Mouse (Mus musculus) C2C12 (cell line): ENCODE measurements around the gene Klhl8. TPM values are rescaled to one million over a fixed set of nuclear protein-coding genes. Genes with fewer than 3 reads are reported as not detected.

Experiments used
- H3K27me3 ChIP-seq: one replicate; pipeline ENCODE4 v1.6.1; 2011; ENCODE audit not compliant: control insufficient read depth, insufficient read depth, insufficient read length
- H3K36me3 ChIP-seq: one replicate; pipeline ENCODE4 v1.6.1; 2011; ENCODE audit not compliant: control insufficient read depth, insufficient read depth
- H3K4me3 ChIP-seq: one replicate; pipeline ENCODE4 v1.5.1; 2011; ENCODE audit warnings: mild to moderate bottlenecking, control low read depth; ENCODE audit not compliant: poor library complexity, insufficient read depth, severe bottlenecking
- H3K79me2 ChIP-seq: one replicate; pipeline ENCODE4 v1.6.1; 2011; ENCODE audit not compliant: control insufficient read depth, insufficient read depth
- H3K79me3 ChIP-seq: one replicate; pipeline ENCODE4 v1.6.1; 2011; ENCODE audit warnings: low read depth, control low read depth
- H3ac ChIP-seq: one replicate; pipeline ENCODE3; 2011; ENCODE audit warnings: low read depth; ENCODE audit not compliant: control insufficient read depth, insufficient read length
- CEBPB ChIP-seq: IDR thresholded peaks from one replicate; pipeline ENCODE4 v1.6.1; 2011; ENCODE audit warnings: low read depth, mild to moderate bottlenecking, control low read depth, moderate library complexity
- CTCF ChIP-seq: IDR thresholded peaks from one replicate; pipeline ENCODE4 v1.5.1; 2011; ENCODE audit not compliant: control insufficient read depth, insufficient read depth, insufficient read length
- FOSL1 ChIP-seq: IDR thresholded peaks from one replicate; pipeline ENCODE4 v1.8.0; 2011; ENCODE audit warnings: mild to moderate bottlenecking, low read length; ENCODE audit not compliant: poor library complexity, insufficient read depth, severe bottlenecking
- MAX ChIP-seq: IDR thresholded peaks from one replicate; pipeline ENCODE4 v1.6.1; 2011; ENCODE audit warnings: mild to moderate bottlenecking, control low read depth
- MYOD1 ChIP-seq: IDR thresholded peaks from one replicate; pipeline ENCODE4 v1.6.1; 2011; ENCODE audit warnings: low read depth; ENCODE audit not compliant: control insufficient read depth, insufficient read length
- MYOG ChIP-seq: IDR thresholded peaks from one replicate; pipeline ENCODE4 v1.6.1; 2011; ENCODE audit not compliant: control insufficient read depth, insufficient read length; ENCODE audit errors: extremely low read depth
- USF1 ChIP-seq: IDR thresholded peaks from one replicate; pipeline ENCODE4 v1.6.1; 2011; ENCODE audit warnings: low read depth, mild to moderate bottlenecking, control low read depth, moderate library complexity
- polyA plus RNA-seq: library from polyadenylated mRNA; unstranded; fragments of >200 nt; fragmentation: generic; extraction: Trizol; gene quantifications from one replicate; pipeline ENCODE4 v1.2.1, GENCODE M21; 2012; ENCODE audit warnings: missing spikeins

The Klhl8 gene
- polyA plus RNA-seq, 1 experiment = 1.1 TPM

GRCm38 (mm10) chr5:103913150-103913549 lies 2.1 kb upstream of the Klhl8 start:
- H3K79me2 ChIP-seq = no peaks in the 10 kb centered on the region
- no peaks in the 10 kb centered on the region for H3K36me3 ChIP-seq
- TF ChIP-seq MYOG (no peak), CTCF (no peak), CEBPB (no peak), MYOD1 (no peak), MAX (no peak), FOSL1 (no peak), USF1 (no peak)
- no peaks in the 10 kb centered on the region for H3K79me3 ChIP-seq
- H3K4me3 ChIP-seq = no peak overlapping the region
- H3K27me3 ChIP-seq = peaks cover 30% of the 10 kb centered on the region
- no peak overlapping the region for H3ac ChIP-seq

DNA sequence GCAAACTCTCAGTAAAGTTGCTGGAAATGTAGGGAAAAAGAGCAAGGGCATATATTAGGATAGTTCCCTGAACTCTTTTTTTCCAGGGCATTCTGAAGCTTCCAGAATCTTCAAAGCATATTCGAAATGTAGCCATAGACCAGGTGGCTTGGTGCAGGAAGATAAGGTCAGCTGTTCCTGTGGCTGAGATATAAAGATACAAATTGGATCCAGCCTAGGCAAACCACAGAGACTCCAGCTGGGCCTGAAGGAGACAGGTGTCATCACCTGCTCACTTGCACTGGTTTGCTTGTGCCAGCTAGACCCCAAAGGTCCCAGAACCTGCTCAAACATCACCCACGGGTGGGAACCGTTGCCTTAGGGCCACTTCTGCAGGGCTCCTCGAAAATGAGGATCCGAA lies 496 bp upstream of the Klhl8 start:
- H3K79me2 ChIP-seq = no peaks in the 10 kb centered on the region
- peaks cover 23% of the 10 kb centered on the region for H3K27me3 ChIP-seq
- H3K4me3 ChIP-seq = no peak overlapping the region
- no peaks in the 10 kb centered on the region for H3K79me3 ChIP-seq
- no peak overlapping the region for H3ac ChIP-seq
- no peaks in the 10 kb centered on the region for H3K36me3 ChIP-seq
- TF ChIP-seq MYOD1 (no peak), MYOG (no peak), CEBPB (no peak), CTCF (no peak), MAX (no peak), USF1 (no peak), FOSL1 (no peak)

GRCm38 (mm10) chr5:103910156-103910555 lies 903 bp downstream of the Klhl8 start:
- Histone ChIP-seq H3ac (no peak overlapping the region), H3K27me3 (peaks cover 19% of the 10 kb centered on the region), H3K79me2 (no peaks in the 10 kb centered on the region), H3K36me3 (no peaks in the 10 kb centered on the region), H3K4me3 (no peak overlapping the region), H3K79me3 (no peaks in the 10 kb centered on the region)
- TF ChIP-seq MYOG (no peak), CEBPB (no peak), CTCF (no peak), MAX (no peak), MYOD1 (no peak), USF1 (no peak), FOSL1 (no peak)

DNA sequence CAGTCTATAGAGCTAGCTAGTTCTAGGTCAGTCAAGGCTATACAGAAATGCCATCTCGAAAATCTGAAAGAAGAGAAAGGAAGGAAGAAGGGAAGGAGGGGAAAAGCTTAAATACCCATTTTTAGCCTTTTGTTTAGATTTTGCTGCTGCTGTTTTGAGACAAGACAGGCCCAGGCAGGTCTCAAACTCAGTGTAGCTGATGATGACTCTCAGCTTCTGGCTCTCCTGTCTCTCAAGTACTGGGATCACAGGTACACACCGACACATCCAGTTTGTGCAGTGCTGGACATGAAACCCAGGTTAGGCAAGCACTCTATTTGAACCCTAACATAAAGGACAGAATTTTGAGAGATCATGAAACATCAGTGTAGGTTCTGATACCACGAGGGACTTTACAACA lies 1.6 kb downstream of the Klhl8 start:
- TF ChIP-seq MAX = no peak
- TF ChIP-seq CTCF = no peak
- no peak for TF ChIP-seq FOSL1
- no peak for TF ChIP-seq MYOD1
- no peak for TF ChIP-seq USF1
- no peak for TF ChIP-seq CEBPB
- H3K27me3 ChIP-seq = peaks cover 19% of the 10 kb centered on the region
- H3K79me2 ChIP-seq = no peaks in the 10 kb centered on the region
- no peaks in the 10 kb centered on the region for H3K36me3 ChIP-seq
- H3ac ChIP-seq = no peak overlapping the region
- no peaks in the 10 kb centered on the region for H3K79me3 ChIP-seq
- no peak overlapping the region for H3K4me3 ChIP-seq

- H3K27me3 ChIP-seq = peaks cover 19% of the 10 kb centered on the region
- no peak overlapping the region for H3ac ChIP-seq
- H3K79me3 ChIP-seq = no peaks in the 10 kb centered on the region
- TF ChIP-seq FOSL1 = no peak
- TF ChIP-seq MAX = no peak
- no peak for TF ChIP-seq MYOG
- TF ChIP-seq USF1 = no peak
- TF ChIP-seq CEBPB = no peak
- TF ChIP-seq CTCF = no peak
- no peak for TF ChIP-seq MYOD1
- no peaks in the 10 kb centered on the region for H3K79me2 ChIP-seq
- H3K4me3 ChIP-seq = no peak overlapping the region
- H3K36me3 ChIP-seq = no peaks in the 10 kb centered on the region
Observed at GRCm38 (mm10) chr5:103908851-103909250, 2.2 kb downstream of the Klhl8 start.

DNA sequence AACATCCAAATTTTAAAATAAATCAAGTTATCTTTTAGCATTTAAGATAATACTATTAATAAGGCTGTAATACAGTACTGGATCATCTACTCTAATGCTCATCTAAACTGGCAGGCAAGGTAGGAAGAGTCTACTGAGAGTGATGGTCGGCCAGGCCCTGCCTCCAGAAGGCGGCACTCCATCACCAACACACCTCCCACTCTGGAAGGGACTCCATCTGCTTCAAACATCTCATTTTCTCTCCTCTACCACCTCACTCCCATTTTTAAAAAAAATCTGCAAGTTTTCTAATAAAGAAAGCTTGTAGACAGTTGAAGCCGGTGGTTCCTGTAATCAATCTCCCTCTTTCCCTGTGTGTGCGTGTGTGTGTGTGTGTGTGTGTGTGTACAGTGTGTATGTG lies 3.2 kb downstream of the Klhl8 start:
- H3K4me3 ChIP-seq = no peak overlapping the region
- H3K79me2 ChIP-seq = no peaks in the 10 kb centered on the region
- H3K27me3 ChIP-seq = peaks cover 10% of the 10 kb centered on the region
- no peak for TF ChIP-seq MAX
- no peak for TF ChIP-seq USF1
- TF ChIP-seq CEBPB = no peak
- TF ChIP-seq MYOG = no peak
- no peak for TF ChIP-seq MYOD1
- TF ChIP-seq CTCF = no peak
- H3ac ChIP-seq = no peak overlapping the region
- H3K36me3 ChIP-seq = no peaks in the 10 kb centered on the region
- no peaks in the 10 kb centered on the region for H3K79me3 ChIP-seq
